Mouse (Mus musculus) liver, embryonic 16.5 days (tissue): ENCODE data around the gene Tbc1d5. TPM values are rescaled to one million over a fixed set of nuclear protein-coding genes. Genes with fewer than 3 reads are reported as not detected.

Source experiments
- ATAC-seq: fragments of 200-750 bp; cut with Nextera tagmentation; 2 replicates; pipeline ENCODE4 v1.8.0; 2017; ENCODE audit warnings: low read depth, mild to moderate bottlenecking, moderate number of reproducible peaks, moderate library complexity
- H3K27ac ChIP-seq: fragments of 300-500 bp; sonication (generic); 2 replicates; pipeline ENCODE4 v1.5.1; 2014; ENCODE audit warnings: mild to moderate bottlenecking, low read length
- H3K27me3 ChIP-seq: fragments of 300-500 bp; sonication (generic); 2 replicates; pipeline ENCODE4 v1.6.1; 2014; ENCODE audit warnings: low read depth, low read length, mixed read lengths; ENCODE audit not compliant: control insufficient read depth, insufficient read depth
- H3K36me3 ChIP-seq: fragments of 300-500 bp; sonication (generic); 2 replicates; pipeline ENCODE4 v1.6.1; 2014; ENCODE audit warnings: mild to moderate bottlenecking; ENCODE audit not compliant: control insufficient read depth, insufficient read depth
- H3K4me1 ChIP-seq: fragments of 300-500 bp; sonication (generic); 2 replicates; pipeline ENCODE4 v1.6.1; 2014; ENCODE audit warnings: low read depth, low read length, mixed read lengths; ENCODE audit not compliant: control insufficient read depth
- H3K4me2 ChIP-seq: fragments of 300-500 bp; sonication (generic); 2 replicates; pipeline ENCODE4 v1.6.1; 2014; ENCODE audit warnings: low read depth, low read length, mixed read lengths
- H3K4me3 ChIP-seq: fragments of 300-500 bp; sonication (generic); 2 replicates; pipeline ENCODE4 v1.5.1; 2014; ENCODE audit warnings: low read depth, mild to moderate bottlenecking, low read length
- H3K9ac ChIP-seq: fragments of 300-500 bp; sonication (generic); 2 replicates; pipeline ENCODE4 v1.6.1; 2014; ENCODE audit warnings: low read depth, low read length
- H3K9me3 ChIP-seq: fragments of 300-500 bp; sonication (generic); replicated peaks from 2 replicates; pipeline ENCODE4 v1.6.1; 2016; ENCODE audit warnings: low read length; ENCODE audit not compliant: control insufficient read depth
- whole genome bisulfite sequencing: fragments of 180-500 bp; shearing (Covaris S2); extraction: QIAGEN DNeasy Blood & Tissue Kit; methylation state at CpG from one replicate; pipeline ENCODE4 v1.1.7; 2014; ENCODE audit not compliant: insufficient replicate concordance; 5-methylcytosine and 5-hydroxymethylcytosine counted together
- polyA plus RNA-seq: library from polyadenylated mRNA; unstranded; fragments of >200 nt; fragmentation: Nextera tagmentation; extraction: Ambion mirVana; gene quantifications from 2 replicates; pipeline ENCODE4 v1.2.1, GENCODE M21; 2015

Gene Tbc1d5
- polyA plus RNA-seq, 1 experiment from 2014 or later: 4.3 TPM

DNA sequence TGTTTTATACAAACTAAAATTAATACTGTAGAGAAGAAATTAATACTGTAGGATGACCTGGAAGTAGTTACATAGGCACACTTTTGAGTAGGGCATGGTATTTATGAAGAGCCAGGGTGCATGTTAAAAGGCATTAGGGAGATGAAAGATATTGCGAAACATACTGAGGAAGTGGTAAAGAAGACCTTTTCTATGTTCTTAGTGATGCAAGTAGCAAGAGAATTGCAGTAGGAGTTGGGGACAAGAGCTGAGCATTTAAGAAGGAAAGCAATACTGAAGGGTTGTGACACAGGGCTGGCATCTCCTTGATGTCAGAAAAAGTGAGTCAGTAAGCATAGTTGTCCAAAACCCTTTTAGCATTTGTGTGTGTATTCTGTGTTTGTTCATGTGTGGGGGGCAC lies 289.7 kb downstream of the Tbc1d5 start:
- Histone ChIP-seq H3K4me2 (no peak overlapping the region), H3K27me3 (no peaks in the 10 kb centered on the region), H3K9ac (no peak overlapping the region), H3K9me3 (no peaks in the 10 kb centered on the region), H3K4me1 (no peaks in the 10 kb centered on the region), H3K4me3 (no peak overlapping the region), H3K27ac (no peak overlapping the region), H3K36me3 (no peaks in the 10 kb centered on the region)
- 75% methylated on average over 1 of the region's 1 CpGs for WGBS
- ATAC-seq: no peak

DNA sequence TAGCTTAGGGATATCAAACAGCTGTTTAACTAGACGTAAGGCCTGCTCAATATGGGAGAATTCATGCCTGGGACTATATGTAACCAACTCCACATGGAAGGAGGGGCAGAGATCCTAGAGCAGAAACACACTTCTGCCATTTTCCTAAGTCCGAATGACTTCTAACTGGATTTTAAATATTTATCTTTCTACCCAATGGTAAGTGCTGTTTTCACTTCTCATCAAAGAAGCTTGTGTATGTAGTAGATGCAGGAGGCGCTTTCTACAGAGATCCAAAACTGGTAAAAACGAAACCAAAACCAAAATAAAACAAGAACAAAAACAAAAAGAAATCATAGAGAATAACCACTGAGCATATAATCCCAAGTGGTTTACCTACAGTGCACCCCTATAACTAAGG lies 299.2 kb downstream of the Tbc1d5 start:
- WGBS: 75% methylated on average over 4 of the region's 4 CpGs
- Histone ChIP-seq H3K9me3 (no peaks in the 10 kb centered on the region), H3K4me3 (no peak overlapping the region), H3K4me2 (no peak overlapping the region), H3K36me3 (no peaks in the 10 kb centered on the region), H3K9ac (no peak overlapping the region), H3K27me3 (no peaks in the 10 kb centered on the region), H3K27ac (no peak overlapping the region), H3K4me1 (no peaks in the 10 kb centered on the region)
- no peak for ATAC-seq

DNA sequence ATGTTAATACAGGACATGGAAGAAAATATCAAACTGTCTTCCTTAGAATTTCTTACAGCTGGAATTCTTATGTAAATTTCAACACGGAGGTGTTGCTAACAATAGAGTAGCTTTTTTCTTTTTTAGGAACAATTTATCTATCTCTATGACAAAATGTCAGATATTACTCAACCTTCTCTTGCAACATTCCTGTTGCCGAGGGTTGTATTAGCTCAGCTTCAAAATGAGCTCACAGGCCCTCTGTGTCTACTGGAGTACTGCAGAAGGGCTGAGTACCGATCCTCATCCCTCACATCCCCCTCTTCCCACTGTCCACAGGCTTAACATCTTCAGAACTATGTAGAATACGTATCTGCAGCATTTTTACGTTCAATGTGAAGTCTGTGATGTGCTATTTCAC lies 302.7 kb downstream of the Tbc1d5 start:
- Histone ChIP-seq H3K27me3 (no peaks in the 10 kb centered on the region), H3K4me3 (no peak overlapping the region), H3K9ac (no peak overlapping the region), H3K4me1 (no peaks in the 10 kb centered on the region), H3K9me3 (no peaks in the 10 kb centered on the region), H3K27ac (no peak overlapping the region), H3K4me2 (no peak overlapping the region), H3K36me3 (no peaks in the 10 kb centered on the region)
- WGBS: 54% methylated on average over 5 of the region's 5 CpGs
- peak; percentile 48; the same call in 1 of the 2 replicates for ATAC-seq

DNA sequence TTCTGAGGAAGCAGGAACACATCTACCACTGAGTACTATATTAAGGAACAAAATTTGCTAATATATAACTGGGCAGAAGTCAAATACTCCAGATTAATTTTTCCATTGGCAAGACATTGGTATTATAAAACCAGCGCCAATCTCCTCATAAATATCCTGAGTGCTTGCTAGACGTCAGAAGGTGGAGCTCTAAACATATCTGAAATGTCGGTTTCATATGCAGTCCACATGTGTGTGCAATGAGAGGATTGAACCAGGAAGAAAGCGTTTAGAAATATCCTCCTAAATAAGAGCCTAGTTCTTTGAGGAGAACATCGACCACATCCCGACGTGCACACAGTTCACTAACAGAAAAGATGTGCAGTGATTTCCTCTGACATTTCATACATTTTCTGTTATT lies 305.1 kb downstream of the Tbc1d5 start:
- no peaks in the 10 kb centered on the region for H3K27me3 ChIP-seq
- H3K36me3 ChIP-seq: no peaks in the 10 kb centered on the region
- no peak overlapping the region for H3K4me2 ChIP-seq
- no peak overlapping the region for H3K27ac ChIP-seq
- 69% methylated on average over 7 of the region's 7 CpGs for WGBS
- no peaks in the 10 kb centered on the region for H3K4me1 ChIP-seq
- ATAC-seq: no peak
- no peak overlapping the region for H3K9ac ChIP-seq
- H3K9me3 ChIP-seq: no peaks in the 10 kb centered on the region
- no peak overlapping the region for H3K4me3 ChIP-seq

DNA sequence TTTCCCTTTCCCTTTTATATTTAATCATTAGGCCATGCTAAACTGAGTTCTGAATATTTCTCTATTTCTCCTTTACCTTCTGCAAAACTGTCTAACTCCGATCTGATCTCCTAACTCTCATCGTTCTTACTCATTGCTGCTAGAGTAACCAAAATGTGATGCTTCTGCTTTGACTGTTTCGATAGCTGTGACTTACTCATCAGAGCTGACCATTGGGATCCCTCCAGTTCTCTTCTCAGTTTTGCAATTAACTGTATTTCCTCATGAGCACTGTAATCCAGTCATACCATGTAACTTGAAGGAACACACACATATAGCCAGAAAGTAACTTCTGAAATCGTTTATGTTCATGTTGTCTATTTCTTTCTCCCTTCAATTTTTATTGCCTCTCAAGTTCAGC lies 306.6 kb downstream of the Tbc1d5 start:
- H3K27ac ChIP-seq: no peak overlapping the region
- H3K4me1 ChIP-seq: no peaks in the 10 kb centered on the region
- no peaks in the 10 kb centered on the region for H3K36me3 ChIP-seq
- 64% methylated on average over 4 of the region's 4 CpGs for WGBS
- no peaks in the 10 kb centered on the region for H3K9me3 ChIP-seq
- H3K9ac ChIP-seq: no peak overlapping the region
- no peak overlapping the region for H3K4me2 ChIP-seq
- no peak for ATAC-seq
- H3K27me3 ChIP-seq: no peaks in the 10 kb centered on the region
- H3K4me3 ChIP-seq: no peak overlapping the region

DNA sequence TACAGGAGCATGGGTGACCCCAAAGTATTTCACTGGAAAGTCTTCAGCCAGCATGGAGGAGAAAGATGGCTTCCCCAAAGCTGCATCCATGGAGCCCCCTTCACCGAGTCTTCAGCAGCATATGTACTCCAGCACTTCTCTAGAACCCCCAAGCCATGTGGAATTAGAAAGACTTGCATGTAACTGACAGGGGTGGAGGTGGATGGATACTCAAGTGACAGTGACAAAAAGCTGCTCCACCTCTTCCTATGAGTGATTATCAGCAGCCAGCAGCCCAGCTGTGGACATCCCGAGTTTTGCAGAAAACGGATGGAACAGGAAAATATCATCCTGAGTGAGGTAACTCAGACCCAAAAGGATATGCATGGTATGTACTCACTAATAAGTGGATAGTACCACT lies 311.9 kb downstream of the Tbc1d5 start:
- Histone ChIP-seq H3K9ac (no peak overlapping the region), H3K27me3 (no peaks in the 10 kb centered on the region), H3K9me3 (no peaks in the 10 kb centered on the region), H3K27ac (no peak overlapping the region), H3K36me3 (no peaks in the 10 kb centered on the region), H3K4me3 (no peak overlapping the region), H3K4me1 (no peaks in the 10 kb centered on the region), H3K4me2 (no peak overlapping the region)
- WGBS: 65% methylated on average over 3 of the region's 3 CpGs
- no peak for ATAC-seq

DNA sequence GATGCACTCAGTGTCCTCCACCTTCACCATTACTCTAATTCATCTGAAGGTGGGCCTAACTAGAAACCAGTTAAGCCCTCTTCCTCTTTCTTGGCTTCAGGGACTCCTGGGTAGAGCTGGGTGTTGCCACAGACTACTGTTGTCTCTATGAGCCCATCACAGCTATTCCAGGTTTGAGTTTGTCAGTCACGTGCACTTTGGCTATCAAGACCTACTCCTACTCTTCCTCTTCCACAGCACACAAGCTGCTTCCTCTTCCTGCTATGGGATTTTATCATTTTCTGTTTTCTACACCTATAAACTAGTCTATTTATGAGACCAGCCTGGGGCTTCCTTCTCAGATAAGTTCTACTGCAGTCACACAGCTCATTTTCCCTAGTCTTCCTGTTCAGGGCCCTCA lies 314.4 kb downstream of the Tbc1d5 start:
- Histone ChIP-seq H3K4me1 (no peaks in the 10 kb centered on the region), H3K36me3 (no peaks in the 10 kb centered on the region), H3K4me2 (no peak overlapping the region), H3K9ac (no peak overlapping the region), H3K27ac (no peak overlapping the region), H3K27me3 (no peaks in the 10 kb centered on the region), H3K4me3 (no peak overlapping the region), H3K9me3 (no peaks in the 10 kb centered on the region)
- no peak for ATAC-seq
- WGBS: 24% methylated on average over 1 of the region's 1 CpGs

DNA sequence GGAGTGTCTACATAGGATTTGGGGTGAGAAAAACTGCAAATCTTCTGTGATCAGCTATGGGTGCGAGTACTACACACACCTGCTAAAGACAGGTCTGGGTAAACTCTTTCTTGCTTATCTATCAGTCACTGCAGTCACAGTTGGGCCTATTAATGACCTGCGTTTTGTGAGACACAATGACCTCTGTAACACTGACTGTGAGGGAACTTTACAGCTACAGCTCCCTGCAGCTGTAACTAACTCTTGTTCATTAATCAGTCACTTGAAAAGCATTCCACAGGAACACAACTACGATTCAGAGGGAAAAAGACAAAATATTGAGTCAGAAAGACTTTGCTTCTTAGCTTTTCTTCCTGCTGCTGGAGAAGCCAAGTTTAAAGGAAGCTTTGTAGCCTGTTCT lies 325.9 kb downstream of the Tbc1d5 start:
- H3K36me3 ChIP-seq: no peaks in the 10 kb centered on the region
- ATAC-seq: no peak
- 52% methylated on average over 3 of the region's 3 CpGs for WGBS

DNA sequence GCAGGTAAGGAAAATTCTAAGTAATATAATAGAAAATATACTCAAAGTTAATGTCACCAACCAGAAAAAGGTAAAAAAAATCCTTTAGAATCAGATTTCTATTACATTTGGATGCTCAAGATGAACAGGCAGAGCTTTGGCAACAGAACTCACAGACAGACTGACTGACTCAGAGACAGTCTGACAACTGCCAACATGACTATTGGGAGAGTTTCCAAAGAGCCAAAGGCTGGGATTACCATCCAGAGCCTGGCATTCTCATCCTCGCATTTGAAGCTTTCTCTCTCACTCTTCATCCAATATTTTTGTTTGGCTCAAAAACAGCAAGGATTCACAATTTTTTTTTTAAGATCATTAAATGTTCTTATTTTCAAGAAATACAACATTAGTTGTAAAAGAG lies 327.8 kb downstream of the Tbc1d5 start:
- no peak overlapping the region for H3K27ac ChIP-seq
- no peak overlapping the region for H3K4me2 ChIP-seq
- WGBS: 66% methylated on average over 1 of the region's 1 CpGs
- H3K36me3 ChIP-seq: no peaks in the 10 kb centered on the region
- no peak overlapping the region for H3K9ac ChIP-seq
- H3K9me3 ChIP-seq: no peaks in the 10 kb centered on the region
- no peak overlapping the region for H3K4me3 ChIP-seq
- no peaks in the 10 kb centered on the region for H3K4me1 ChIP-seq
- H3K27me3 ChIP-seq: no peaks in the 10 kb centered on the region
- no peak for ATAC-seq

More for the DNA sequence above, 325.9 kb downstream of the Tbc1d5 start:
- no peak overlapping the region for H3K9ac ChIP-seq
- no peak overlapping the region for H3K4me3 ChIP-seq
- H3K27ac ChIP-seq: no peak overlapping the region
- H3K27me3 ChIP-seq: no peaks in the 10 kb centered on the region
- H3K4me1 ChIP-seq: no peaks in the 10 kb centered on the region
- no peak overlapping the region for H3K4me2 ChIP-seq
- no peaks in the 10 kb centered on the region for H3K9me3 ChIP-seq

DNA sequence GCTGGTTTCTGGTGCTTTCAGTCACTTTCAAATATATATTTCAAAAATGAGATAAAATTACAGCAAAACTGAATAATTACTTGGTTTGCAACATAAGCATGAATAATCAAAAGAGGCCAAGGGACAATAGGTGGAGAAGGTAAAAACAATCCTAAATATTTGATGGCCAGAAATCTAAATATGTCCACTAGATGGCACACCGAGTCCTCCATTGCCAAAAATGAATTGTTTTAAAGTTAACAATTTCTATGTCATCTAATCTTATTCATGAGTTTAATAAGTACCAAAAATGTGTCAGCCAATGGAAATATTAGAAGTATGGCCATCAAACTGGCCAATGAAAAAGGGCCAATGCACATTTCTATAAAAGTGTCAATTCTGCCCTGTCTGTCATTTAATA lies 365.1 kb downstream of the Tbc1d5 start:
- no peak overlapping the region for H3K27ac ChIP-seq
- no peaks in the 10 kb centered on the region for H3K36me3 ChIP-seq
- H3K4me3 ChIP-seq: no peak overlapping the region
- no peak overlapping the region for H3K4me2 ChIP-seq
- H3K9me3 ChIP-seq: no peaks in the 10 kb centered on the region
- 43% methylated on average over 1 of the region's 1 CpGs for WGBS
- H3K4me1 ChIP-seq: no peaks in the 10 kb centered on the region
- ATAC-seq: no peak
- H3K9ac ChIP-seq: no peak overlapping the region
- H3K27me3 ChIP-seq: no peaks in the 10 kb centered on the region
